Mouse (Mus musculus): ENCODE measurements around the gene Cr1l. TPM values are rescaled to one million over a fixed set of nuclear protein-coding genes. Genes with fewer than 3 reads are reported as not detected.
A peak's percentile ranks its signal among the peaks of the same experiment; 100 is the strongest.

Gene Cr1l
- polyA plus RNA-seq, 1 experiment, result 15.2 TPM

- Histone ChIP-seq H3K4me3 (ENCODE audit: low read depth, low read length) (no peak overlapping the region), H3K4me1 (ENCODE audit: control insufficient read depth, insufficient read depth, insufficient read length, low read length) (no peaks in the 10 kb centered on the region), H3K36me3 (ENCODE audit: control insufficient read depth, insufficient read depth, low read length) (peaks cover 19% of the 10 kb centered on the region), H3K27me3 (ENCODE audit: control insufficient read depth, insufficient read depth, low read length) (no peaks in the 10 kb centered on the region), H3K27ac (ENCODE audit: insufficient read depth, low read depth, low read length) (no peak overlapping the region)
- TF ChIP-seq CTCF (IDR thresholded peaks at IDR 0.05; ENCODE audit: extremely low read depth, insufficient read length, insufficient replicate concordance, low read depth, low read length) (no peak), POLR2A (IDR thresholded peaks at IDR 0.05; ENCODE audit: low read depth, low read length) (no peak)
- WGBS, result 55% methylated on average over 1 of the region's 1 CpGs
Measured at GRCm38 (mm10) chr1:195129867-195130266, 1.5 kb downstream of the Cr1l start.

- 97% methylated on average over 1 of the region's 1 CpGs for WGBS
- Histone ChIP-seq H3K4me1 (ENCODE audit: control insufficient read depth, insufficient read depth, insufficient read length, low read length) (no peaks in the 10 kb centered on the region), H3K36me3 (ENCODE audit: control insufficient read depth, insufficient read depth, low read length) (peaks cover 36% of the 10 kb centered on the region), H3K27ac (ENCODE audit: insufficient read depth, low read depth, low read length) (no peak overlapping the region), H3K4me3 (ENCODE audit: low read depth, low read length) (no peak overlapping the region), H3K27me3 (ENCODE audit: control insufficient read depth, insufficient read depth, low read length) (no peaks in the 10 kb centered on the region)
- no peak for TF ChIP-seq POLR2A (IDR thresholded peaks at IDR 0.05; ENCODE audit: low read depth, low read length)
- no peak for TF ChIP-seq CTCF (IDR thresholded peaks at IDR 0.05; ENCODE audit: extremely low read depth, insufficient read length, insufficient replicate concordance, low read depth, low read length)
Measured at GRCm38 (mm10) chr1:195114414-195114813, 17.0 kb downstream of the Cr1l start.

GRCm38 (mm10) chr1:195113621-195114020 is 17.8 kb downstream of the Cr1l start:
- no peaks in the 10 kb centered on the region for H3K27me3 ChIP-seq (ENCODE audit: control insufficient read depth, insufficient read depth, low read length)
- TF ChIP-seq POLR2A (IDR thresholded peaks at IDR 0.05; ENCODE audit: low read depth, low read length), result no peak
- TF ChIP-seq CTCF (IDR thresholded peaks at IDR 0.05; ENCODE audit: extremely low read depth, insufficient read length, insufficient replicate concordance, low read depth, low read length), result no peak
- no peak overlapping the region for H3K27ac ChIP-seq (ENCODE audit: insufficient read depth, low read depth, low read length)
- 90% methylated on average over 4 of the region's 4 CpGs for WGBS
- H3K36me3 ChIP-seq (ENCODE audit: control insufficient read depth, insufficient read depth, low read length), result peaks cover 36% of the 10 kb centered on the region
- H3K4me3 ChIP-seq (ENCODE audit: low read depth, low read length), result no peak overlapping the region
- H3K4me1 ChIP-seq (ENCODE audit: control insufficient read depth, insufficient read depth, insufficient read length, low read length), result no peaks in the 10 kb centered on the region

GRCm38 (mm10) chr1:195100693-195101092 is 30.7 kb downstream of the Cr1l start:
- TF ChIP-seq CTCF (IDR thresholded peaks at IDR 0.05; ENCODE audit: extremely low read depth, insufficient read length, insufficient replicate concordance, low read depth, low read length) (no peak), POLR2A (IDR thresholded peaks at IDR 0.05; ENCODE audit: low read depth, low read length) (no peak)
- no peak overlapping the region for H3K4me3 ChIP-seq (ENCODE audit: low read depth, low read length)
- H3K27me3 ChIP-seq (ENCODE audit: control insufficient read depth, insufficient read depth, low read length), result no peaks in the 10 kb centered on the region
- WGBS, result 26% methylated on average over 4 of the region's 4 CpGs
- no peak overlapping the region for H3K27ac ChIP-seq (ENCODE audit: insufficient read depth, low read depth, low read length)
- peaks cover 16% of the 10 kb centered on the region for H3K36me3 ChIP-seq (ENCODE audit: control insufficient read depth, insufficient read depth, low read length)
- peaks cover 7% of the 10 kb centered on the region; the same call in 1 of the 2 replicates for H3K4me1 ChIP-seq (ENCODE audit: control insufficient read depth, insufficient read depth, insufficient read length, low read length)

GRCm38 (mm10) chr1:195098004-195098403 is 33.4 kb downstream of the Cr1l start:
- Histone ChIP-seq H3K36me3 (ENCODE audit: control insufficient read depth, insufficient read depth, low read length) (peaks cover 2% of the 10 kb centered on the region; the same call in 1 of the 2 replicates), H3K27me3 (ENCODE audit: control insufficient read depth, insufficient read depth, low read length) (no peaks in the 10 kb centered on the region), H3K27ac (ENCODE audit: insufficient read depth, low read depth, low read length) (peak overlapping the region; percentile 54), H3K4me1 (ENCODE audit: control insufficient read depth, insufficient read depth, insufficient read length, low read length) (peaks cover 7% of the 10 kb centered on the region; the same call in 1 of the 2 replicates), H3K4me3 (ENCODE audit: low read depth, low read length) (no peak overlapping the region)
- TF ChIP-seq POLR2A (IDR thresholded peaks at IDR 0.05; ENCODE audit: low read depth, low read length) (no peak), CTCF (IDR thresholded peaks at IDR 0.05; ENCODE audit: extremely low read depth, insufficient read length, insufficient replicate concordance, low read depth, low read length) (no peak)
- 41% methylated on average over 1 of the region's 1 CpGs for WGBS

GRCm38 (mm10) chr1:195092220-195092720 is 39.1 kb downstream of the Cr1l start, which contains the start of gene Cd46:
Gene Cd46 (minus strand): TSS chr1:195092249.
- Histone ChIP-seq H3K36me3 (ENCODE audit: control insufficient read depth, insufficient read depth, low read length) (no peaks in the 10 kb centered on the region), H3K4me1 (ENCODE audit: control insufficient read depth, insufficient read depth, insufficient read length, low read length) (peaks cover 9% of the 10 kb centered on the region; the same call in 1 of the 2 replicates), H3K27ac (ENCODE audit: insufficient read depth, low read depth, low read length) (peak within 1 kb of the TSS; percentile 83), H3K4me3 (ENCODE audit: low read depth, low read length) (peak within 1 kb of the TSS; percentile 64), H3K27me3 (ENCODE audit: control insufficient read depth, insufficient read depth, low read length) (no peaks in the 10 kb centered on the region)
- TF ChIP-seq CTCF (IDR thresholded peaks at IDR 0.05; ENCODE audit: extremely low read depth, insufficient read length, insufficient replicate concordance, low read depth, low read length), result no peak
- 0 out of 2 replicates have a peak, but pooled peaks have one; percentile 11 for TF ChIP-seq POLR2A (IDR thresholded peaks at IDR 0.05; ENCODE audit: low read depth, low read length)
- WGBS, result 3% methylated on average over 14 of the region's 14 CpGs

GRCm38 (mm10) chr1:195091699-195092219 is 39.6 kb downstream of the Cr1l start:
- Histone ChIP-seq H3K4me3 (ENCODE audit: low read depth, low read length) (peak overlapping the region; percentile 64), H3K36me3 (ENCODE audit: control insufficient read depth, insufficient read depth, low read length) (no peaks in the 10 kb centered on the region), H3K27ac (ENCODE audit: insufficient read depth, low read depth, low read length) (peak overlapping the region; percentile 83), H3K4me1 (ENCODE audit: control insufficient read depth, insufficient read depth, insufficient read length, low read length) (peaks cover 9% of the 10 kb centered on the region; the same call in 1 of the 2 replicates), H3K27me3 (ENCODE audit: control insufficient read depth, insufficient read depth, low read length) (no peaks in the 10 kb centered on the region)
- 13% methylated on average over 11 of the region's 11 CpGs for WGBS
- TF ChIP-seq CTCF (IDR thresholded peaks at IDR 0.05; ENCODE audit: extremely low read depth, insufficient read length, insufficient replicate concordance, low read depth, low read length) (no peak), POLR2A (IDR thresholded peaks at IDR 0.05; ENCODE audit: low read depth, low read length) (0 out of 2 replicates have a peak, but pooled peaks have one; percentile 18)

Measured in small intestine, adult 2 months (tissue).